Mouse (Mus musculus): ENCODE data around the gene Polr2i.
"Not testable (repeated sequence)": the region's sequence is repeated elsewhere in the genome, so short reads cannot be mapped to it uniquely, and the experiment has no call there.

Polr2i gene

DNA sequence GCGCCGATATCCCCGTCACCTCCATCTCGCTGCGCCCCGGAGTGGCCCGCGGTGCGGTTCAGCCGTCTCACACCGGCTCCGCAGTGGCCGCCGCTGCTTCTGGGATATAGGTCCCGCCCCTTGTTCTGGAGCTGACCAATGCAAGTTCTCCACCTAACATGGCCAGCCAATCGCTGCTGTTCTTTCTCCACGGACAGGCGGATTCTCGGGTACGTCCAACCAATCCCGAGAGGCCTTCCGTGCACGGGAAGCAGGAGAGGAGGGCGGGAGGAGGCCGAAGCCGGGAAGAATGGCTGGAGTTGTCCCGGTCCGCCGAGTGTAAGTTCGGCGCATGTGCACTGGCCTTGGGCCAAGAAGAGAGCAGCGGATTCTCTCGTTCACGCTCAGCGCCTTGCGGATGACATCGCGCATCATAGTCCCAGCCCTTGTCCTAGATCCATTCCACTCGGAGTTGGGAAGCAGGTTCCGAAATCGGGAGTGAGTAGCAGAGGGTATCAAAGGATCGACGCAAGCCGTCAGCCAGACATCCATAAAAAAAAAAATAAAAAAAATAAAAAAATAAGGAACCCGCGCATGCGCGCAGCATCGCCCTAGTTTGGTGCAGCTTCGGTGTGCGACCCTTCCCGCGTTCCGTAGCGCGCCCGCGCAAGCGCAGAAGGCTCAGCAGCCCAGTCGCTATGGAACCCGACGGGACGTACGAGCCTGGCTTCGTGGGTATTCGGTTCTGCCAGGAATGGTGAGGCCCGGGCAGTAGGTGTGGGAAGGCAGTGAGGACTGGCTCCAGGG lies at the start of gene Polr2i, which contains the start of gene Tbcb:
Gene Polr2i (plus strand): TSS at position 280 of the 786 bp plus-strand sequence.
Gene Tbcb (minus strand): TSS at position 604 of the 786 bp plus-strand sequence.
- peak; percentile 98 for DNase-seq (ENCODE audit: low read depth, low spot score)

DNA sequence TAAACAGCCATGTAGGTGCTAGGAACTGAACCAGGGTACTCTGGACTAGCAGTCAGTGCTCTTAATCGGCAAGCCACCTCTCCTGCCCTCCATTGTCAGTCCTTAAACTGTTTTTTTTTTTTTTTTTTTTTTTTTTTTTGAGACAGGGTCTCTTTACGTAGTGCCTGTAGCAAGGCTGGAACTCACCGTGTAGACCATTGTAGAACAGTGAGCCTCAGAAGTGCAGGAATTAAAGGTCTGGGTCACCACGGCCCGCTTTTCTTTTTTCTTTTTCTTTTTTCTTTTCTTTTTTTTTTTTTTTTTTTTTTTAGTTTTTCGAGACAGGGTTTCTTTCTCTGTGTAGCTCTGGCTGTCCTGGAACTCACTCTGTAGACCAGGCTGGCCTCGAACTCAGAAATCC lies 48.6 kb upstream of the Polr2i start:
- DNase-seq (ENCODE audit: low read depth, low spot score), result not testable (repeated sequence)

DNA sequence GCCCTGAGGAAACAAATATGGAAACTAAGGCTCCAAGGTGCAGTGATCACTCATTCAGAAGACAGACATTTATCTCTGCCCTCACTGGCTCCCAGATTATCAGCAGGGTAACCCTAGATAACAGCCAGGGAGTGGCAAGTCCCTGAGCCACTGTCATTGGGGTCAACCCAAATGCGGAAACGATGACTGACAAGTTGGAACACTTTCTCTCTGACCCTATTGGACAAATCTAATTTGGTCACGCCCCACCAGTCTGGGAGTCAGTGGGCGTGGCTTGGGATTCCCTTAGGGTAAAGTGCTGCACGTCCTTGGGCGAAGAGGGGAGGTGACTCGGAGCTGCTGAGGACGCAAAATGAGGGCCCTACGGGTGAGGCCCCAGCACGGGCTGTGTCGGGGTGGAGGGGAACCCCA lies 47.9 kb upstream of the Polr2i start, which contains the start of gene Cox7a1:
Gene Cox7a1 (plus strand): TSS at position 266 of the 411 bp plus-strand sequence.
- DNase-seq (ENCODE audit: low read depth, low spot score), result peak; percentile 55

DNA sequence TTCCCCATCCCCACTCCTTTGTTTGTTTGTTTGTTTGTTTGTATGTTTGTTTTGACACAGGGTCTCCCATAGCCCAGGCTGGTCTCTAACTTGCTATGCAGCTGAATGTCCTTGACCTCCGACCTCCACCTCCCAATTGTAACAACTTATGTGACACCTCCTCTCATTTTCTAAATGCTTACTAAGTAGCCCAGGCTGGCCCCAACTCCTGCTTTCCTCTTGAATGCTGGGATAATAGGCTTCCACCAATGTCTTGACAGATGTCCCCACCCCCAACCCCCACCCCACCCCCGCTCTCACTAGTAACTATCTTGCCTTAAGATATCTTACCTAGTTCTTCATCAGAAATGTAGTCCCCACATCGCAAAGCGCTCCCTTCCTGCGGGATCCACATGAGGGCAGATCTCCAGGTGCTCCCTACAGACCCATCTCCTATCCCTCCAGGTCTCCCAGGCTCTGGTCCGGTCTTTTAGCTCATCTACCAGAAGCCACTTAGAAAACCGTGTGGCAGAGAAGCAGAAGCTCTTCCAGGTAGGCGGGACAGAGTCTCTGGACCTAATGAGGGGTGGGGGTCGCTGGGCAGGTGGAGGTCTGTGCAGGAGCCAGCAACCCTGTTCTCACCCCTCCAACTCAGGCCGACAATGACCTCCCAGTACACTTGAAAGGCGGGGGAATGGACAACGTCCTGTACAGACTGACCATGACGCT lies 47.0 kb upstream of the Polr2i start:
- no peak for DNase-seq (ENCODE audit: low read depth, low spot score)

DNA sequence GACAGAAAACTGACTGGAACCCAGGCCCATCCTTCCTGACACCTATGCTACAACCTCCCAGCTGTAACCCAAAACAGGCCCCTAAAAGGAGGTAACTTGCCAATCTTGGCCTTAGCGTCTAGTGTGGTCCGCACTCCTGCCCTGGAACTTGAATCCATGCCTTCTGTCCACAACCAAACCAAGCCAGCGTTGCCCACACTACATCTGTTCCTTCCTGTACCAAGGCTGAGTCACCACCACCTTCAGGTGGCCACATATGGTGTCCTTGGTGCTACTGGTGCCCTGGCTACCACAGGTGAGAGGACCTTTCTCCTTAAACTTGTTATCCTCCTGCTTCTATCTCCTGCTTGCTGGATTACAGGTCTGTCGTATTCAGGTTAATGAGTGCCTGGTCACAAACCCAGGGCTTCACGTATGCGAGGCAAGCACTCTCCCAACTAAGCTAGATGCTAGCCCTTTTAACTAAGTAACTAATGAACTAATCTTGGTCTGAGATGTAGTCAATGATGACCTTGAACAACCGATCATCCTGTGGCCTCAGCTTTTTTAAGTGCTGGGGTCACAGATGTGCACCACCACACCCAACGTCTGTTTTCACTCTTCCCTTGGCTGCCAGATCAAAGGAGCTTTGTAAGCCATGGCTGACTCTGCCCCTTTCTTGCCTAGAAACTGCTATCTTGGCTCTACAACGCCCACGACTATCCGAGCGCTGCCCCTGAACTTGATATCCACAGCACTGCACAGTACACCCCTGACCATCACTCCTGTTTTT lies 43.2 kb upstream of the Polr2i start:
- no peak for DNase-seq (ENCODE audit: low read depth, low spot score)

DNA sequence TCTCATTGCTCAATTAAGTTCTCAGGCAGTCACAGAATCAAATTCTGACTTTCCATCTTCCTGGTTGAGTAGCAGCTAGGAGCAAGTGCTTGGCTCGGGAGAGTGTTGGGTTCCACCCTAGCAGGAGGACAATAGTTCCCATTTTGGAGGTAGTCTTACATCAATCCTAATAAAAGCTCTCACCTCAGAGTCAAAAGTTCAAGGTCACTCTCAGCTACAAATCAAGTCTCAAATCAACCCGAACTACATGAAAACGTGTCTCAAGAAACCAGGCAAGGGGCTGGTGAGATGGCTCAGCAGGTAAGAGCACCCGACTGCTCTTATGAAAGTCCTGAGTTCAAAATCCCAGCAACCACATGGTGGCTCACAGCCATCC lies 42.6 kb upstream of the Polr2i start:
- no peak for DNase-seq (ENCODE audit: low read depth, low spot score)

DNA sequence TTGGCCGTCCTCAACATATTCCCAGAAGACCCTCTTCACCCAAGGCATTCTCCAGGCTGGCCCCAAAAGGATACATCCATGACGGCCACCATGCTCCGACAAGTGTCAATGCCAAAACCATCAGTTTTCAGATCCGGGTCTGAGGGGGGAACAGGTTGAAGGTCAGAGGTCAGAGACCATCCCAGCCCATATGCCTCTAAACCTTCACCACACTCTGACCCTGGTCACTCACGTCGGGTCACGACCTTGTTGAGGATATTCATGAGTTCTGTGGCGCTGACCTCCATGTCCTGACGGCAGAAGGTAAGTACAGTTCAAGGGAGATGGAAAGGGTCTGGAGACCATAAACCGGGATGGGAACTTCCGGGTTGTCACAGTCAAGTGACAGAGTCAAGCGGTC lies 39.7 kb upstream of the Polr2i start:
- no peak for DNase-seq (ENCODE audit: low read depth, low spot score)

DNA sequence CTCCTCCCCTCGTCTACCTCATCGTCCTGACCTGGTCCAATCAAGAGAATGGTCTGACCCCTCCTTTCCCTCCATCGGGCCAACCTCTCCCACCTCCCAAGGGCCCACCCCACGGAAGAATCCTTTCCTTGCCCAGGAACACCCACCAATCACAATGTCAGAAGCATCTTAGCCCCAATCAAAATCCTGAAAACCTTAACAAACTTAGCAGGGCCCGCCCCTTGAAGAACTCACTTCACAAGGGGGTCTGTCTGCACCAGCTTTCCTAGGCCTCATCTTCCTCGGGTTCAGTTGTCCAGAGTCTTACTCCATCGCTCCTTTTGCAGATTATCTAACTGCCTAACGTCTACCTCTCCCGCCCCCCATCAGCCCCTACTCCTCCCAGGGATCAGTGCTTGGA lies 38.7 kb upstream of the Polr2i start:
- DNase-seq (ENCODE audit: low read depth, low spot score), result no peak

DNA sequence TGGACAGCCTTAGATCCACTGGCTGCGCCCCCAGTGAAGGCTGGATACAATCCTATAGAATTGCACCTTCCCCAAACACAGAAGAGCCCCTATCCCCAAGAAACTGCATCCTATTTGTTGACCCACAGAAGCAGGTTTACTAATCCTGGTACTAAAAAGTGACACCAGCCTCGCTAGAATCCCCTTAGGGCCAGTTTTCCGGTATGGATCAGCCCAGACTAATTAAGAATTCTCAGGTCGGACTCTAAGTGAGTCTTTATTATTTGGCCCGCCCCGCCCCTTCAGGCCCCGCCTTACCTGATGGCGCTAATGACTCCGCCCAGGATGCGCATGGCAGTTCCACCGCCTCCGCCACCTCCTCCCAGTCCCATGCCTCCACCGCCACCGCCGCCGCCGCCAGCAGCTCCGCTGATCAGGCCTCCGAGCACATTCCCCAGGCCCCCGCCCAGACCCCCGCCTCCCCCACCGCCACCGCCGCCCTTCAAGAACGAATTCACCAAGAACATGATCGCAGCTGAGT lies 38.1 kb upstream of the Polr2i start:
- no peak for DNase-seq (ENCODE audit: low read depth, low spot score)

DNA sequence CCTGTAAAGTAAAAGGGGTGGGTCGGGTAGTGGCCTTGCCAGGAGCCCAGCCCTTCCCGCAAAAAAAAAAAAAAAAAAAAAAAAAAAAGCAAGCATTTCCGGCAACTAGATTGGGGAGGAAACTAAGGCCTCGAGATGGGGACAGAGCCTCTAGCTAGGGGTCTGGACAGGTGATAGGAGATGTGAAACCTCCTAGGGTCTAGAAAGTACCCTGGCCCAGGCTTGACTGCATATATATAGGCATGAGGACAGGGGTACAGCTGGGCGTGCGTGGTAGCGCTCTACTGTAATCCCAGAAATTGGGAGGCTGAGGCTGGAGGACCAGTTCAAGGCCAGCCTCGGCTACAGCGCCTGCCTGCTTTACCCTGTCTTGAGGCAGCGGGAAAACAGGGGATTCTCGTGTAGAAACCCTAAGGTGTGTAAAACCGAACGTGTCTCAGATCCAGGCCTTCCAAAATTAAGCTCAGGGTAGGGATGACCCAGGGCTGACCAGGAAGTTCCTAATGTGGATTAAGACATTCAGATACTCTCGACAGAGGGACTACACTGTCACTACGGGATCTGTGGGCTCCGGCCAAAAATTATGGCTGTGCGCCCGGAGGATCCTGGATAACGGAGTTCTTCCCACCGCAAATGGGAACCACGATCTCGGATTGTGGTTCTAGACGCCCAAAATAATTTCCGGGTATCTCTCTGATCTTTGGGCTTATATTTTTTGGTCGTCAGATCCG lies 37.5 kb upstream of the Polr2i start:
- DNase-seq (ENCODE audit: low read depth, low spot score), result no peak

DNA sequence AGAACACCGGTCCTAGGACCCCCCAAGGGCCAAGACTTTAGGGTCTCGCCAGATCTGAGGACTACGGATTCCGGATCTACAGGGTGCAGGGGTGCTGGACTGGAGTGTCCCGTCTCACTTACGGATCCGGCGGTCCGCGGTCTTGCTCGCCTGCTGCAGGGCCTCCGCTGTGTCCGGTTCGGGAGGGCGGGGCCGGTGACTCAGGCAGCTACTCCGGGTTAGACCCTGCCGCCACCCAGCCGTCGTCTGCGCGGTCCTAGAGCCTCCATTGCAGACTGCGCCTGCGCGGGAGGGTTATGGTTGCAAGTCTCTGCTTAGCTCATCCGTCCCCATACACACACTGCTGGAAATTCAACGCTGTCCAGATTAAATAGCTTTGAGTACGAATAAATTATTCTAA lies 36.9 kb upstream of the Polr2i start:
- peak; percentile 88 for DNase-seq (ENCODE audit: low read depth, low spot score)

DNA sequence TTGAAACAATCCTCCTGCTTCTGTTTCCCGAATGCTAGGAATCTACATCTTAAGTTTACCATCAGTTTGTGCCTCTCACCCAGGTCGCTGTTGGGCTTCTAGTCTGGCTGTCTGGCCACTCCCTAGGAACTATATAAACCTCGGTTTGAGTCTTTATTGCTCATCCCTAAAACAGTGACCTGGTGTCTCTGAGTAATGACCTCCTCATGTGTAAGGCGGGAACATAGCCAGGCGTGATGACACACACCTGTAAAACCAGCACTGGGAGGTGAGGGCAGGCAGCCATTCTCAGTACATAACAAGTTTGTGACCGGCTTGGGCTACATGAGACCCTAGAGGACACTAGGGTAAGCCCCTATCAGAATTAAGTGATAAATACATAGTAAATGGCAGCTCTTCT lies 36.3 kb upstream of the Polr2i start:
- no peak for DNase-seq (ENCODE audit: low read depth, low spot score)

DNA sequence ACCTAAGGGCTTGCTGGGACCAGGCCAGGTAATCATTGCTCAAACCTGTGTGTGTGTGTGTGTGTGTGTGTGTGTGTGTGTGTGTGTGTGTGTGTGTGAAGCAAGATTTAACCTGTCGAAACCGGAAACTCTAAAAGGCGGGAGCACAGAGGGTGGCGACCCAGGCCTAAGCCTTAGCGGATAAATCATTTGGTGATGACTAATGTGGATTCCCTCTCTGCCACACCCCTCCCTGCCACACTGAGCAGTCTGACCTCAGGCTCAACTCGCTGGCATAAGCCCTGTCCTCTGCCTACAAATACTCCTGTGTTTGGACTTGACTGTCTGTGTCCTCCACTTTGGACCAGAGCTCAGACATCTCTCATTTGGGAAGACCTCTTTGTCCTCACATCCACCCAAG lies 35.6 kb upstream of the Polr2i start:
- no peak for DNase-seq (ENCODE audit: low read depth, low spot score)

DNA sequence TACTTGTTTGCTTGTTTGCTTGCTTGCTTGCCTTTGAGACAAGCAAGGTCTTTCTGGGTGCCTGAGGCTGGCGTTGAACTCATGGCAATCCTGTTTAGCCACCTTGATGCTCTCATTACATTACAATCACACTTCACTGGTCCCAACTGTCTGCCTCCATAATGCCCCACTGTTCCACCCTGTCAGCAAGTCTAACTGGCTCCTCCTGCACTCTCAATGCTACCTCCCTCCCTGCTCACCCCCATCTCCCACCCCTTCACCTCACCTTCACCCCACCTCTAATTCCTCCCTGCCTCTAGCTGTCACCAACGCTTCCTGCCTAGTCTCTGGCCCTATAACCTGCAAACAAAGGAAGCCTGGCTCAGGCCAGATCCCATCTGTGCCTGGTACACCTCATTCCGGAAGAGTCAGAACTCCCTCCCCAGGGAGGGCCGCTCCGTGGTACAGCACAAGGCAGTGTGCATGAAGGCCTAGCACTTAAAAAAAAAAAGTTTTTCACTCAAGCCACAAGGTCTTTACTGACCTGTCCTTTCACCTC lies 34.1 kb upstream of the Polr2i start:
- DNase-seq (ENCODE audit: low read depth, low spot score), result no peak

DNA sequence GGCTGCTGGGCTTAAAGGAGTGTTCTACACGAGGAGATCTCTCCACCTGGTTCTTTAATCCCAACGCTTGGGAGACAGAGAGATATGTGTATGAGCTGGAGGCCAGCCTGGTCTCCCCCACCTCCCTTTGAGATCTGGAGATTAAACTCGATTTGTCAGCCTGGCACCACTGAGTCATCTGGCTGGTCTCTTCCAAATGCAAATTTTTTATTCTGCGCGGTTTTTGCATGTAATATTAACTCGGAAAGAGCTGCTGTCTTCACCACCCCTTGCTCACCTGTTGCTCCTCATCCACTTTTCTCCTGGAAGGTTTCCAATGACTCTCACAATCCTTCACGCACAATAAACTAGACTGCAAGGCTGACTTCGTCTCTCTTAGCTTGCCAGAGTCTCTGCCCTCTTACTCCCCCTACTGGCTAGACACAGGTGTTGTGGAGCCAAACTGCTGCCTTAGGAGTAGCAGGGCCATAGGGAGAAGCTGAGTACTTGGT lies 33.2 kb upstream of the Polr2i start, which contains the start of gene Capns1:
Gene Capns1 (minus strand): TSS at position 331 of the 491 bp plus-strand sequence.
- DNase-seq (ENCODE audit: low read depth, low spot score), result peak; percentile 76

DNA sequence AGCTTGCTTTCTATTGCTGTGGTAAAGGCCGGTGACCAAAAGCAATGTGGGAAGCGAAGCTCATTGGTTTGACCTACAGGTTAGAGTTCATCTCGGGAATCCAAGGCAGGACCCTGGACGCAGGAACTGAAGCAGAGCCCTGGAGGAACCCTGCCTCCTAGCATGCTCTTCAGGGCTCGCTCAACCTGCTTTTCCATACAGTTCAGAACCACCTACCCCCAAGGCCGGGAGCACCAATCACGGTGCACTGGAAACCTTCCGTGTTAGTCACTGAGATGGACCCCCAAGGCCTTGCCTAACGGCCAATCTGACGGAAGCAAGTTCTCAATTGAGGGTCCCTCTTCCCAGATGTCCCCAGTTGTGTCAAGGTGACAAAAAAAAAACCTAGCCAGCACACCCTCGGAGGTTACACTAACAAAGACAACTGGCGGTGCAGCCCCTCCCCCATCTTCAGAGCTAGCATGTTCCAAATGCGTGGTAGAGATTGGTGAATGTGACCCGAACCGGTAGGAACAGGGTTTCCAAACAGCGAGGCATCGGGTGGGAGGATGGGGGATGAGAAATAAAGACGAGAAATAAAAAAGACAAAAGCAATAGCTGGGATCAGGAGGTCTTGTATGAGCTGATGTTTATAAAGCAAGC lies 32.1 kb upstream of the Polr2i start:
- no peak for DNase-seq (ENCODE audit: low read depth, low spot score)

DNA sequence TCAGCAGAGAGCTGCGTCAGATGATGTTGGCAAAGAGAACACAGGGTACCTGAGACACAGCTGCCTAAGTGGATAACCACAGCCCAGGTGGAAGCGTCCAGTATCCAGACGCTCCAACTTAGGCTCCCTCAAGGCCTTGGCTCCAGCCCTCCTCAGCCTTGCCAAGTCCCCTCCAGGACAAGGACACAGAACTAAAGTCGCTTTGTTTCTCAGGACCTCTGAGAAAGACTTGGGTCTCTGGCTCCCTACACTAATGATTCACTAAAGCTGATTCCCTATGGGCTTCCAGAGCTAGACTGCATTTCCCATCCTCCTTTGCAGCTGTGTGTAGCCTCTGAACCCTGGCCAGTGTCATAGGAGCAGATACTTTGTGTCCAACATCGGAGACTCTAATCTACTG lies 31.5 kb upstream of the Polr2i start:
- no peak for DNase-seq (ENCODE audit: low read depth, low spot score)

DNA sequence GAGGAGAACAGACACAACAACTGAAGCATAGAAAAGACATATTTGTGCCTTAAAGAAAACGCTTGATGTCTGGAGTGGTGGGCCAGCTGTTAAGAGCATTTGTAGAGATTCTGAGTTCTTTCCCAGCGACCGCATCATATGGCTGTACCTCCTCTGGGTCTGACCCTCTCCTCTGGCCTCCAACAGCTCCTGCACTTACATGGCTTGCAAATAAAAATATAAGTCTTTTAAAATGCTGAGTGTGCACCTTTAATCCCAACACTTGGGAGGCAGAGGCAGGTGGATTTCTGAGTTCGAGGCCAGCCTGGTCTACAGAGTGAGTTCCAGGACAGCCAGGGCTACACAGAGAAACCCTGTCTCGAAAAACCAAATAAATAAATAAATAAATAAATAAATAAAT lies 31.1 kb upstream of the Polr2i start:
- not testable (repeated sequence) for DNase-seq (ENCODE audit: low read depth, low spot score)

DNA sequence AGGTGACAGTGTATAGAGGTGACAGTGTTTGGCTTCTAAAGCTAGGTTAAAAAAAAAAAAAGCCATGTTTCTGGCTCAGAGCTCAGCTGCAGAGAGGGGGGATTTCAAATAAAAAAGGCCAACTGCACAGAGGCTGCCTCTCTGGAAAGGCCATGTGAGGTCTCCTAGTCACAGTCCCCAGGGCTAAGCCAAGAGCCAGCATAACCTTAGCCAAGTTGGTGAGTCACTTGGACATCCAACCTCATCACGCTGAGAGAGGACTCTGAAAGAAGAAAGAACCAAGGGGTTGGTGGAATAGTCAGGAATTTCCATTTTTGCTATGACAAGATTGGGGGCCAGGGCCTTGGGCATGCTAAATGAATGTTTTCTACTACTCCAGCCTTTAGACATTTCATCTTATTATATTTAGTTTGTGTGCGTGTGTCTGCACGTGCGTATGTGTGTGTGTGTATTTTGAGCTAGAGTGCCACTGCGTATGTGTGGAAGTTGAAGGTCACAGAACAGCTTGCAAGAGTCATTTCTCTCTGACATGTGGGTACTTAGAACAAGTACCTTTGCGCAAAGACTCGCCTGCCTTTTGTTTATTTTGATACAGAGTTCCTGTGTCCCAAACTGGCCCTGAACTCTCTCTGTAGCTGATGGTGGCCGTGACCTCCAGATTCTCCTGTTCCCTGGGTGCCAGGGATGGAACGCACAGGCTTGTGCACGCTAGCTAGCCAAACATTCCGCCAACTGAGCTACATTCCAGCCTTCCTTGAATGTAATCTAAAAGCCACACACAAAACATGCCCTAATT lies 28.7 kb upstream of the Polr2i start:
- DNase-seq (ENCODE audit: low read depth, low spot score), result no peak

Measured in retina, postnatal 7 days (tissue).